Mouse (Mus musculus) G1E (cell line): ENCODE data around the gene Pfkm.

Experiments used
- CTCF ChIP-seq: IDR thresholded peaks from 2 replicates; pipeline ENCODE4 v1.5.1; 2012; ENCODE audit warnings: low read depth, low read length, inconsistent platforms, mixed read lengths
- GATA1 ChIP-seq: IDR thresholded peaks from 2 replicates; pipeline ENCODE4 v1.6.1; 2012; ENCODE audit warnings: borderline replicate concordance, low read length, inconsistent platforms, mixed read lengths
- GATA2 ChIP-seq: IDR thresholded peaks from 2 replicates; pipeline ENCODE4 v1.6.1; 2012; ENCODE audit warnings: low read depth, low read length, inconsistent platforms, borderline replicate concordance
- TAL1 ChIP-seq: conservative IDR thresholded peaks from 2 replicates; pipeline ENCODE4 v1.6.1; 2012; ENCODE audit warnings: low read depth, low read length, inconsistent platforms, mixed read lengths

DNA sequence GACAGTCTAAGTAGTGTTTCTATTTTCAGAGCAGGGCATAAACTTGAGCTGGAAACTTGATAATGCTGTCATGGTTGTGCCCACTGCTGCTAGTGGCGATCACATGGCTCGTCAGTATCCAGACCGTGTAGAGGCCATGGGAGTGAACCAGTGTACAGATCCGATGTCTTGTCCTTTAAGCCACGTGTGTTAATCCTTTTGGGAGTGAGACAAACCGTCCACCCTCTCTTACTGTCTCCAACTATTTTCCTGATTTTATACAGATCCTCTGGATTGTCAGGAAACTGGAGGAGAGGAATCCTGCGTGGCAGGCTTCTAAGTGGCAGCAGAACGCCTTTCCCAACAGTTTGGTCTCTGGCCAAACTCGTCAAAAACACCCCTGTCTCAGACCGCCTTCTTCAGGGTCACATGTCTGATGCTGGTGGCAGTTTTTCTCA, 56.8 kb downstream of the Pfkm start:
- TF ChIP-seq CTCF (no peak), TAL1 (no peak), GATA1 (no peak), GATA2 (no peak)
